9 mouse cellular contexts compared by ENCODE assay signal in the genomic region with DNA sequence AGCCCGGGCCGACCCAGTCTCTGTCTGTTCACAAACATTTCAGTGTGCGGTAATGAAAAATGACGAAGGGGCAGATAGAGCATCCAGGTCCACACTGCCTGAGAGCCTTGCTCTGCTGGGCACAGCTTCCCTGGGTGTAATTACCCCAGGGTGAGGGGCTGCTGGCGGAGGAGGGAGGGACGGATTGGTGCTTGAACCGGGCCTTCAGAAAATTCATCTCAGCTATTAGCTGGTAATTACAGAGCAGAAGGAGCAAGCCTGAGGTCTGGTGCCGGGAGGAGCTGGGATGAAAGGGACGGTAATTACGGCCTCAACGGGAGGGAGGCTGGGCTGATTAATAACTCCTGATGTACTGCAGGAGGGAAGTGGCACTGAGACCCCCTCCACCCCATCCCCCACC. TPM values are rescaled to one million over a fixed set of nuclear protein-coding genes. Genes with fewer than 3 reads are reported as not detected.
DNase-seq lines count a peak whose midpoint lies in the region; ATAC-seq and TF ChIP-seq lines count a peak whose summit lies in the region.
"Had no signal": no experiment of that assay in that cellular context is flagged by ENCODE, and none has a peak within 500 bp of the region (broad histone marks: within the 10 kb centered on the region; RNA-seq: fewer than 3 reads in every experiment).

No protein-coding gene starts in this region.

- peak overlapping the region; percentile 29 for H3K4me3 ChIP-seq in left cerebral cortex, adult 2 months
- H3K4me3 ChIP-seq in forebrain, embryonic 10.5 days: peak overlapping the region; percentile 44
- H3K4me3 ChIP-seq in hindbrain, embryonic 15.5 days: no peak overlapping the region
- H3K4me3 ChIP-seq in neural tube, embryonic 14.5 days (ENCODE audit: low read depth, low read length): no peak overlapping the region; the same call in 1 of the 2 replicates
- H3K4me3 ChIP-seq: liver, embryonic 15.5 days had no signal

- TF ChIP-seq CTCF in left cerebral cortex, adult 2 months (IDR thresholded peaks at IDR 0.05): no peak

- no peak for DNase-seq in left cerebral cortex, adult 2 months (ENCODE audit: extremely low spot score in 1 of 2, low spot score in 2 of 2)
- no peak for DNase-seq in left cerebral cortex, adult 11 months (ENCODE audit: low spot score)
- DNase-seq in forebrain, embryonic 10.5 days (ENCODE audit: extremely low spot score, low spot score): peak; percentile 53
- no peak for DNase-seq in right cerebral cortex, adult 18-20 months
- DNase-seq in ovary, adult 18-20 months (ENCODE audit: low spot score): no peak
- DNase-seq: cerebellum, adult 11 months had no signal

- ATAC-seq in hindbrain, embryonic 15.5 days (ENCODE audit: low FRiP score, low read depth): peak; percentile 36
- peak; percentile 32 for ATAC-seq in neural tube, embryonic 14.5 days (ENCODE audit: low read depth)

- intact Hi-C loops in left cerebral cortex, adult 2 months (cut with DNase I): no loop called here

- H3K27ac ChIP-seq in left cerebral cortex, adult 2 months: peak overlapping the region; percentile 83
- peak overlapping the region; percentile 86 for H3K27ac ChIP-seq in forebrain, embryonic 10.5 days
- peak overlapping the region; percentile 74 for H3K27ac ChIP-seq in hindbrain, embryonic 15.5 days (replicated peaks)
- peak overlapping the region; percentile 88 for H3K27ac ChIP-seq in neural tube, embryonic 14.5 days (ENCODE audit: low read depth, low read length)
- H3K27ac ChIP-seq: liver, embryonic 15.5 days had no signal

- peaks cover 19% of the 10 kb centered on the region for H3K36me3 ChIP-seq in forebrain, embryonic 10.5 days (replicated peaks)
- no peaks in the 10 kb centered on the region for H3K36me3 ChIP-seq in hindbrain, embryonic 15.5 days
- no peaks in the 10 kb centered on the region for H3K36me3 ChIP-seq in neural tube, embryonic 14.5 days (ENCODE audit: control insufficient read depth, insufficient read depth, low read length)

- H3K9me3 ChIP-seq in forebrain, embryonic 10.5 days: no peaks in the 10 kb centered on the region
- H3K9me3 ChIP-seq in hindbrain, embryonic 15.5 days: no peaks in the 10 kb centered on the region
- H3K9me3 ChIP-seq in neural tube, embryonic 14.5 days (ENCODE audit: control insufficient read depth, low read length): no peaks in the 10 kb centered on the region
- H3K9me3 ChIP-seq: liver, embryonic 15.5 days had no signal

- peaks cover 59% of the 10 kb centered on the region for H3K27me3 ChIP-seq in forebrain, embryonic 10.5 days (ENCODE audit: poor library complexity, severe bottlenecking)
- H3K27me3 ChIP-seq in hindbrain, embryonic 15.5 days: no peaks in the 10 kb centered on the region
- no peaks in the 10 kb centered on the region for H3K27me3 ChIP-seq in neural tube, embryonic 14.5 days (ENCODE audit: control insufficient read depth, insufficient read depth, low read length)
- H3K27me3 ChIP-seq: liver, embryonic 15.5 days had no signal

- 9% methylated on average over 11 of the region's 11 CpGs for WGBS in forebrain, embryonic 10.5 days
- 4% methylated on average over 11 of the region's 11 CpGs for WGBS in hindbrain, embryonic 15.5 days
- WGBS in neural tube, embryonic 14.5 days: 5% methylated on average over 11 of the region's 11 CpGs

- H3K4me1 ChIP-seq in forebrain, embryonic 10.5 days: peaks cover 100% of the 10 kb centered on the region
- H3K4me1 ChIP-seq in hindbrain, embryonic 15.5 days (replicated peaks): peaks cover 94% of the 10 kb centered on the region
- peaks cover 70% of the 10 kb centered on the region for H3K4me1 ChIP-seq in neural tube, embryonic 14.5 days (ENCODE audit: control insufficient read depth, insufficient read depth, low read length)

- H3K9ac ChIP-seq in hindbrain, embryonic 15.5 days: peak overlapping the region; percentile 10
- H3K9ac ChIP-seq in neural tube, embryonic 14.5 days (replicated peaks; ENCODE audit: low read depth, low read length): peak overlapping the region; percentile 43
- H3K9ac ChIP-seq: liver, embryonic 15.5 days had no signal

- H3K4me2 ChIP-seq in hindbrain, embryonic 15.5 days: peak overlapping the region; percentile 44
- peak overlapping the region; percentile 40 for H3K4me2 ChIP-seq in neural tube, embryonic 14.5 days (ENCODE audit: low read depth, low read length)

RNA-seq across cellular contexts. Expression of gene Gins2, which starts 39.2 kb away (rescaled TPM):
- 1 to 10 TPM; 1.0 to 2.9 TPM for total RNA-seq in left cerebral cortex, adult 2 months (2021)
- polyA plus RNA-seq in forebrain, embryonic 10.5 days (2016; fragmentation: Nextera tagmentation; extraction: Ambion mirVana): 154 and 158 TPM in 2 replicates
- polyA plus RNA-seq in hindbrain, embryonic 15.5 days (2015; fragmentation: Nextera tagmentation; extraction: Ambion mirVana): 19.0 and 24.9 TPM in 2 replicates
- 10.5 and 13.1 TPM in 2 replicates for polyA plus RNA-seq in neural tube, embryonic 14.5 days (2014; fragmentation: Nextera tagmentation; extraction: Ambion mirVana)

Comparison
In these comparisons a context has a peak if more than half of its experiments do, and no peak if none do; other contexts are left out.
1. H3K4me3 ChIP-seq: peak in left cerebral cortex, adult 2 months (single experiment) and forebrain, embryonic 10.5 days (single experiment); none in hindbrain, embryonic 15.5 days (single experiment) and neural tube, embryonic 14.5 days (single experiment).
2. Peak in every context shown above with its lines, with median percentiles within 50 percentile points of each other: H3K27ac ChIP-seq.